Mouse (Mus musculus) neural tube, embryonic 12.5 days (tissue): ENCODE data around the gene Mrpl48. TPM values are rescaled to one million over a fixed set of nuclear protein-coding genes. Genes with fewer than 3 reads are reported as not detected.

Experiments used
- ATAC-seq: fragments of 200-750 bp; cut with Nextera tagmentation; 2 replicates; pipeline ENCODE4 v1.8.0; 2017; ENCODE audit warnings: low read depth, mild to moderate bottlenecking, moderate TSS enrichment, moderate library complexity; ENCODE audit not compliant: low FRiP score
- H3K27ac ChIP-seq: fragments of 300-500 bp; sonication (generic); 2 replicates; pipeline ENCODE4 v1.5.1; 2016
- H3K27me3 ChIP-seq: fragments of 300-500 bp; sonication (generic); replicated peaks from 2 replicates; pipeline ENCODE4 v1.6.1; 2016; ENCODE audit warnings: mild to moderate bottlenecking
- H3K36me3 ChIP-seq: fragments of 300-500 bp; sonication (generic); 2 replicates; pipeline ENCODE4 v1.6.1; 2016; ENCODE audit warnings: mild to moderate bottlenecking
- H3K4me1 ChIP-seq: fragments of 300-500 bp; sonication (generic); 2 replicates; pipeline ENCODE4 v1.6.1; 2016
- H3K4me2 ChIP-seq: fragments of 300-500 bp; sonication (generic); replicated peaks from 2 replicates; pipeline ENCODE4 v1.6.1; 2016; ENCODE audit warnings: mild to moderate bottlenecking
- H3K4me3 ChIP-seq: fragments of 300-500 bp; sonication (generic); 2 replicates; pipeline ENCODE4 v1.5.1; 2016
- H3K9ac ChIP-seq: fragments of 300-500 bp; sonication (generic); 2 replicates; pipeline ENCODE4 v1.6.1; 2016; ENCODE audit warnings: mild to moderate bottlenecking
- H3K9me3 ChIP-seq: fragments of 300-500 bp; sonication (generic); 2 replicates; pipeline ENCODE4 v1.6.1; 2016; ENCODE audit warnings: mild to moderate bottlenecking
- WGBS: fragments of 180-500 bp; shearing (Covaris S2); methylation state at CpG from one replicate; pipeline ENCODE4 v1.1.7; 2016; 5-methylcytosine and 5-hydroxymethylcytosine counted together
- polyA plus RNA-seq: library from polyadenylated mRNA; unstranded; fragments of >200 nt; fragmentation: Nextera tagmentation; extraction: Ambion mirVana; gene quantifications from 2 replicates; pipeline ENCODE4 v1.2.1, GENCODE M21; 2016

Gene Mrpl48
- polyA plus RNA-seq, 1 experiment from 2014 or later, result 69.9 TPM

DNA sequence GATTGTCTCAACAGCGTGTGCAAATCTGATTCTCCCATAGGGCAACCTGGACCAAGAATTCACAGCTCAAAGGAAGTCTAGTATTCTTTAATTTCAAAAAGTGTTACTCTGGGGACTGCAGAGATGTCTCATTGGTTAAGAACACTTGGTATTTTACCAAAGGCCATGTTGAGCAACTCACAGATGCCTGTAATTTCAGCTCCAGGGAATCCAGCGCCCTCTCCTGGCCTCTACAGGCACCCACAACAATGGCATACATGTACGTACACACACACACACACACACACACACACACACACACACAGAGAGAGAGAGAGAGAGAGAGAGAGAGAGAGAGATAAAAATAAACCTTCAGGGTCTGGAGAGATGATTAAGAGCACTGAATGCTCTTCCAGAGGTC lies 85.9 kb downstream of the Mrpl48 start:
- Histone ChIP-seq H3K4me3 (no peak overlapping the region), H3K27me3 (no peaks in the 10 kb centered on the region), H3K4me2 (no peak overlapping the region), H3K9ac (no peak overlapping the region), H3K4me1 (no peaks in the 10 kb centered on the region), H3K9me3 (no peaks in the 10 kb centered on the region), H3K36me3 (no peaks in the 10 kb centered on the region), H3K27ac (no peak overlapping the region)
- 76% methylated on average over 3 of the region's 3 CpGs for WGBS
- no peak for ATAC-seq

DNA sequence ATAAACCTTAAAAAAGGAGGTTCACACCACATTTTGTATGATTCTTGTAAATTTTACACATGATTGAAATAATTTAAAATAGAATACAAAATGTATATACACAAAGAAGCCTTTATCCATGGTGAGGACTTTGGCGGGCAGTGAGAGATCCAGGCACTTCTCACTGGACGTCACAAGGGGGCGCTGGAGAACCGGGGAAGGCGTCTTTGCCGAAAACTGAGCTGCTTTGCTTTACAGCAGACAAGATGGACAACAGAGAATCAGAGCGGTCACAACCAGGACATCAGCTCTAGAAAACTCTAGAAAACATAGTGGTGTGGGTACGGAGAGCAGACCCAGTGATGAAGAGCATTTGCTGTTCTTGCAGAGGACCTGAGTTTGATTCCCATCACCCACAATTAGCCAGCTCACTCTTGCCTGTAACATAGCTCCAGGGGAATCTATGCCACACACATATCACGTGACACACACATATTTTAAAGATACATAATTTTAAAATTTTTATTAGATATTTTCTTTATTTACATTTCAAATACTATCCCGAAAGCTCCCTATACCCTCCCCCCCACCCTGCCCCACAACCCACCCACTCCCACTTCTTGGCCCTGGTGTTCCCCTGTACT lies 87.3 kb downstream of the Mrpl48 start:
- ATAC-seq, result peak; percentile 58; the same call in 1 of the 2 replicates
- no peaks in the 10 kb centered on the region for H3K27me3 ChIP-seq
- H3K36me3 ChIP-seq, result no peaks in the 10 kb centered on the region
- no peak overlapping the region for H3K9ac ChIP-seq
- no peaks in the 10 kb centered on the region for H3K9me3 ChIP-seq
- no peaks in the 10 kb centered on the region for H3K4me1 ChIP-seq
- H3K4me2 ChIP-seq, result no peak overlapping the region
- no peak overlapping the region for H3K27ac ChIP-seq
- H3K4me3 ChIP-seq, result no peak overlapping the region
- WGBS, result 19% methylated on average over 10 of the region's 10 CpGs

DNA sequence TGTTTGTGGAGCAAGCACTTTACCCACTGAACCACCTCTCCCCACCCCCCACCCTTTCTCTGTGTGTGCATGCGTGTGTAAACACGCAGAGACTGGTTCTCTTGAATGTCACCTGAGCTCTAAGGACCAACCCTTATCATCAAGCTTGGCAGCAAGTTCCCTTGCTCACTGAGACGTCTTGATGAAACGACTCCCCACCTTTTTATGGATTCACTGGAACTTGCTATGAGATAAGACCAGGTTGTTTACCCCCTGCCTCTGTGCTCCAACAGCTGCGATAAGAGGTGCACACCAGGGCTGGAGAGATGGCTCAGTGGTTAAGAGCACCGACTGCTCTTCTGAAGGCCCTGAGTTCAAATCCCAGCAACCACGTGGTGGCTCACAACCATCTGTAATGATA lies 87.9 kb downstream of the Mrpl48 start:
- 70% methylated on average over 7 of the region's 7 CpGs for WGBS
- no peak overlapping the region for H3K4me3 ChIP-seq
- no peak for ATAC-seq
- H3K27me3 ChIP-seq, result no peaks in the 10 kb centered on the region
- no peak overlapping the region for H3K27ac ChIP-seq
- no peaks in the 10 kb centered on the region for H3K9me3 ChIP-seq
- H3K9ac ChIP-seq, result no peak overlapping the region
- no peak overlapping the region for H3K4me2 ChIP-seq
- H3K36me3 ChIP-seq, result no peaks in the 10 kb centered on the region
- no peaks in the 10 kb centered on the region for H3K4me1 ChIP-seq

DNA sequence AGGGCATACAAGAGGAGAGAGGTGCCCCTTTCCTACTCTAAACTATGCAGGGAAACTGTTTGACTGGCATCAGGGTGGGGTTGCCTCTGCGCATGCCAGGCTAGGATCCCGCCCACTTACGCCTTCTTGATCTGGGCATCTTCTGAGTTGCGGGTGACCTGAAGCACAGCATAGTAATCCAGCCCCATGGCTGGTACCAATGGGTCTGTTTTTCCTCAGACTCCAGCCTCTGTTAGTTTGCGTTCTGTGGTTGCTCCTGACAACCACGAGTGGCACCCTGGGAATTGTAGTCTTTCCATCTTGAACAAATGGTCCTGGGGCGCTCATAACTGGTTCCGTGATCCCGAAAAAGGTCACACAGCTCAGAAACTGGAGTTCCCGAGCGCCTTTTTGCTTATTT lies 93.5 kb downstream of the Mrpl48 start, which contains the start of gene Dnajb13:
Dnajb13 (minus strand) TSS at position 388 of the 400 bp plus-strand sequence.
- Histone ChIP-seq H3K27me3 (no peaks in the 10 kb centered on the region), H3K36me3 (no peaks in the 10 kb centered on the region), H3K4me3 (no peak within 1 kb of the TSS), H3K4me1 (0 out of 2 replicates have a peak, but pooled peaks cover 3% of the 10 kb centered on the region), H3K4me2 (no peak within 1 kb of the TSS; the same call in 1 of the 2 replicates), H3K9ac (no peak within 1 kb of the TSS), H3K27ac (no peak within 1 kb of the TSS), H3K9me3 (no peaks in the 10 kb centered on the region)
- 50% methylated on average over 11 of the region's 11 CpGs for WGBS
- 0 out of 2 replicates have a peak, but pooled peaks have one; percentile 7 for ATAC-seq

DNA sequence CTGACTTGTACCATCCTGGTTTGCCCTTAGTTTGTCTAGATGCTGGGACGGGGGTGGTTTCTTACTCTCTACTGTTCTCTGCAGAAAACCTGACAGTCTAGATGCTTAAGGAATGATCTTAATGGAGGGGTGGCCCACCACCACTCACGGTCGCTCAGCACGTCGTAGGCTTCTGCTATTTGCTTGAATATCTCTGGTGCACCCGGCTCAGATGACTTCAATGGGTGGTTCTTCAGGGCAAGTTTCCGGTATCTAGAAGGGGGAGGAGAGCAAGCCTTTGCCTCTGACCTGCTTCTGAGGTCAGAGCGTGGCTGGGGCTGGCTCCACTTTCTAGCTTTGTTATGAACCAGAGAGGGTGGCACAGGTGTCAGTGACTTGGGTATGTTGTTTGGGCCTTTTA lies 96.5 kb downstream of the Mrpl48 start:
- Histone ChIP-seq H3K27ac (no peak overlapping the region), H3K4me3 (no peak overlapping the region), H3K36me3 (no peaks in the 10 kb centered on the region), H3K4me1 (peaks cover 12% of the 10 kb centered on the region), H3K27me3 (no peaks in the 10 kb centered on the region), H3K9ac (no peak overlapping the region), H3K4me2 (no peak overlapping the region), H3K9me3 (no peaks in the 10 kb centered on the region)
- 84% methylated on average over 8 of the region's 8 CpGs for WGBS
- no peak for ATAC-seq

DNA sequence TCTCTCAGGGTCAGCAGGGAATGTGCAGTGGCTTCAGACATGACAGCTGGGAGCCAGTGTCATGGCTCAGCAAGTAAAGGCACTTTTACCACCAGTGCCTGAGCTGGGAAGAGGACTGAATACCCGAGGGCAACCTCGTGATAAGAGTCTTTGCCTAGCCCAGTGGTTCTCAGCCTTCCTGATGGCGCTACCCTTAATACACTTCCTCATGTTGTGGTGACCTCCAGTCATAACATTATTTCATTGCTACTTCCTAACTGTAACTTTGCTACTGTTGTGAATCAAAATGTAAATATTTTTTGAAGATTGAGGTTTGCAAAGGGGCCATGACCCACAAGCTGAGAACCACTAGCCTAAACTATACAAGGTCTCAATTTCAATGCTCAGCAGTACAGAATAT lies 99.4 kb downstream of the Mrpl48 start:
- Histone ChIP-seq H3K9me3 (no peaks in the 10 kb centered on the region), H3K4me3 (no peak overlapping the region), H3K4me2 (no peak overlapping the region), H3K36me3 (no peaks in the 10 kb centered on the region), H3K27ac (no peak overlapping the region), H3K27me3 (no peaks in the 10 kb centered on the region), H3K9ac (no peak overlapping the region), H3K4me1 (peaks cover 9% of the 10 kb centered on the region)
- 57% methylated on average over 3 of the region's 3 CpGs for WGBS
- no peak for ATAC-seq

DNA sequence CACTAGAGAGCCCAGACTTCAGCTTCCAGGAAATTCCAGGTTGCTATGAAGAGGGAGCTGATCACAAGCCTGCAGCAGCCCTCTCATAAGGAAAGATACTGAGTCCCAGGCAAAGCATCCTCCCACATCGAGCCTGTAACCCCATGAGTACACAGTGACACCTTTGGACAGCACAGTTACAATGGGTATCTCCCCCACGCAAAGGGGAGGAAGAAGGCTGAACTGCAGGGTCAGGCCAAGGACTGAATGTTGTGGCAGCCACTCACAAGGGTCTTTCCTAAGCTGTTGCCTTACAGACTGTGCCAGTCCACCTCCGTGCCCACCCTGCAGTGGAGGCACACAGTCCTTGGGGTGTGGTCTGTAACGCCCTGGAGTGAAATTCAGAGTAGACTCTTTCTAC lies 101.6 kb downstream of the Mrpl48 start:
- Histone ChIP-seq H3K27ac (no peak overlapping the region), H3K4me2 (no peak overlapping the region), H3K27me3 (no peaks in the 10 kb centered on the region), H3K9me3 (no peaks in the 10 kb centered on the region), H3K4me1 (peaks cover 9% of the 10 kb centered on the region), H3K4me3 (no peak overlapping the region), H3K9ac (no peak overlapping the region), H3K36me3 (no peaks in the 10 kb centered on the region)
- ATAC-seq, result no peak
- 84% methylated on average over 4 of the region's 4 CpGs for WGBS

DNA sequence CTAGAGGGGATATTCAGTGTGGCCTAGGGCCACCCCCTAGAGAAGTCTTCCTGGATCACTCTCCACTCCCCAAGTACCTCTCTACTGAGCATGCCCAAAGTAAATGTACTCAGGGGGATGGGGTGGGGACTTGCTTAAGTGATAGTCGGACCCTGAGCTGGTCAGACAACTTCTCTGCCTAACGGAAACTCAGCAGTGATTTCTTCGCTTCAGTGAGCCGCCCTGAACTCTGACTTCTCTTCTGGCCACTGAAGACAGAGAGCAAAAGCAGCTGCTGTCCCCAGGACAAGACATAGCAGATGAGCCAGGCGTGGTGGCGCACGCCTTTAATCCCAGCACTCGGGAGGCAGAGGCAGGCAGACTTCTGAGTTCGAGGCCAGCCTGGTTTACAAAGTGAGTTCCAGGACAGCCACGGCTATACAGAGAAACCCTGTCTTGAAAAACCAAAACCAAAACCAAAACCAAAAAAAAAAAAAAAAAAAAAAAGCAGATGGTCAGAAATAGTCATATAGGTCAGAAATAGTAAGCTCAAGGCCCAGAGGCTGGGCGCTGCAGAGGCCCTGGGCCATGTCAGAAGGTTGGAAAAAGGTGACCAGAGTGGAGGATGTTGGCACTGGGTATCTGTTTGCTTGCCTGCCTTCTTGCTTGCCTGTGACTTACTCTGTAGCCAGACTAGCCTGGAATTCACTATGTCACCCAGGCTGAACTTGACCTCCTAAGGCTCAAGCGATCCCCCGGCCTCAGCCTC lies 103.2 kb downstream of the Mrpl48 start:
- H3K4me2 ChIP-seq, result no peak overlapping the region

DNA sequence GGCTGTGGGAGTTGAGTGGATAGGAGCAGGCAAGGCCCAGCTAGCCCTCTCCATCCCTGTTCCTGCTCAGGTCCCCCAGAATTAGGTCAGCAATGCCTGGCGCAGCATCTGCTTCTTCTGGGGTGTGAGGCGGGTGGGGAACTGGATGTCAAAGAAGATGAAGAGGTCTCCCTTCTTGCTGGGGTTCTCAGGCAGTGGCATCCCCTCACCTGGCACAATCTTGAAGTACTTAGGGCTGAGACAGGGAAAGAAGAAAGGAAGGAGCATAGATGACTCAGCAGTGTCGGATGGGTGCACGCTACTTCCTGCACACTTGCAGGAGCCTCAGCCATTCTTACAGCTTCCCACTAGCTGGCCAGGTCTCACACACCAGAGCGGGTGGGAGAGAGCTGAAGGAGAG lies 105.0 kb downstream of the Mrpl48 start:
- Histone ChIP-seq H3K4me3 (no peak overlapping the region), H3K9me3 (no peaks in the 10 kb centered on the region), H3K27me3 (no peaks in the 10 kb centered on the region), H3K4me2 (no peak overlapping the region), H3K9ac (no peak overlapping the region), H3K36me3 (peaks cover 11% of the 10 kb centered on the region; the same call in 1 of the 2 replicates), H3K27ac (no peak overlapping the region), H3K4me1 (peaks cover 3% of the 10 kb centered on the region)
- WGBS, result 88% methylated on average over 5 of the region's 5 CpGs
- ATAC-seq, result no peak

More for the DNA sequence above, 103.2 kb downstream of the Mrpl48 start:
- no peak overlapping the region for H3K9ac ChIP-seq
- H3K36me3 ChIP-seq, result no peaks in the 10 kb centered on the region
- no peaks in the 10 kb centered on the region for H3K9me3 ChIP-seq
- H3K27ac ChIP-seq, result no peak overlapping the region
- H3K27me3 ChIP-seq, result no peaks in the 10 kb centered on the region
- no peak overlapping the region for H3K4me3 ChIP-seq
- H3K4me1 ChIP-seq, result peaks cover 9% of the 10 kb centered on the region
- 88% methylated on average over 13 of the region's 13 CpGs for WGBS
- ATAC-seq, result no peak

DNA sequence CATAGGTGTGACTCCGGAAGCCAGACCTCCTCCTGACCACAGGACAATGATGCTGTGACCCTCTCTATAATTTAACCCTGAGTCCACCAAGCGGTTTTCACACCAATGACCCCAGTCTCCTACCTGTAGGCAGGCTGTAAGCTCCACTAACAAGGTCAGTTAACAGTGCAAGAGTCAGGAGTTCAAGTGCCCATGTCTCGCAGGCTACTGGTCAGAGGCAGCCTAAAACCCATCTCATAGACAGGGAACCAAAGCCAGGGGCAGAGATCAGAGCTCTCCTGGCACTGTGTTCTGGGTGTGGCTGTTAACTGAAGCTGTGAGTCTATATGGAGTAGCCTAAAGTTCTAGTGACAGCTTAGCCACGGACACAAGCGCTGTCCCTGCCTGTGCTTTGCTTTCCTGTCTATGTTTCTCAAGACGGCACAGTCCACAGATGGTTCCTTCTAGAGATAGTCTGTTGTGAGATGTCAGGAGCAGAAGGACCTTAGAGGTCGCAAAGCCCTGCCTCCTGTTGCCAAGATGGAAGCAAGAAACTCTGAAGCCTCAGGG lies 105.7 kb downstream of the Mrpl48 start:
- Histone ChIP-seq H3K4me1 (no peaks in the 10 kb centered on the region), H3K4me2 (no peak overlapping the region), H3K36me3 (peaks cover 11% of the 10 kb centered on the region; the same call in 1 of the 2 replicates), H3K4me3 (no peak overlapping the region), H3K9ac (no peak overlapping the region), H3K9me3 (no peaks in the 10 kb centered on the region), H3K27me3 (no peaks in the 10 kb centered on the region), H3K27ac (no peak overlapping the region)
- ATAC-seq, result no peak
- WGBS, result 87% methylated on average over 7 of the region's 7 CpGs

DNA sequence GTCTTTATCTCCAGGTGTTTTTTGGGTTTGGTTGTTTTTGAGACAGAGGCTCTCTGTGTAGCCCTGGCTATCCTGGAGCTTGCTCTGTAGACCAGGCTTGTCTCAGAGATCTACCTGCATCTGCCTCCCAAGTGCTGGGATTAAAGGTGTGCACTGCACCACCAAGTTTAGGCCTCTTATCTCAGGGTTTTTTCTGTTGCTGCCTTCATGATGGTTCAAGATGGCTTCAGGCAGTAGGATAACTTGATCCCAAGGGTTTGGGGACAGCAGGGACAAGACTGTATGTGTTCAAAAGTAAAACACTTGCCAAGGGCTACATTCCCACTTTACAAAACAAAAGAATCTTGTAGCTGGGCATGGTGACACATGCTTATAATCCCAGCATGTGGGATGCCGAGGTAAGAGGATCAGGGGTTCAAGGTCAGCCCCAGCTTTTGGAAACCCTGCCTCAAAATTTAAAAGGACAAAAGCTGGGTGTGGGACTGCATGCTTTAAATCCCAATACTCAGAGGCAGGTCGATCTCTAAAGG lies 106.2 kb downstream of the Mrpl48 start:
- 70% methylated on average over 2 of the region's 2 CpGs for WGBS

More for the DNA sequence above, 106.2 kb downstream of the Mrpl48 start:
- Histone ChIP-seq H3K4me2 (no peak overlapping the region), H3K4me1 (no peaks in the 10 kb centered on the region), H3K36me3 (peaks cover 11% of the 10 kb centered on the region; the same call in 1 of the 2 replicates), H3K9ac (no peak overlapping the region), H3K4me3 (no peak overlapping the region), H3K27me3 (no peaks in the 10 kb centered on the region), H3K27ac (no peak overlapping the region), H3K9me3 (no peaks in the 10 kb centered on the region)
- no peak for ATAC-seq
